21 mouse cellular contexts compared by ENCODE assay signal in genomic region chr8:91539586-91539985, GRCm38 (mm10).
DNase-seq lines count a peak whose midpoint lies in the region; ATAC-seq and TF ChIP-seq lines count a peak whose summit lies in the region.
"Had no signal": no experiment of that assay in that cellular context is flagged by ENCODE, and none has a peak within 500 bp of the region (broad histone marks: within the 10 kb centered on the region; RNA-seq: fewer than 3 reads in every experiment).

No protein-coding gene starts in this region.

- H3K27me3 ChIP-seq in embryonic facial prominence, embryonic 12.5 days, result no peaks in the 10 kb centered on the region
- peaks cover 22% of the 10 kb centered on the region for H3K27me3 ChIP-seq in embryonic facial prominence, embryonic 10.5 days (replicated peaks; ENCODE audit: low read depth, poor library complexity, severe bottlenecking)
- no peaks in the 10 kb centered on the region for H3K27me3 ChIP-seq in lung, embryonic 15.5 days
- 0 out of 2 replicates have a peak, but pooled peaks cover 3% of the 10 kb centered on the region for H3K27me3 ChIP-seq in limb, embryonic 15.5 days
- no peaks in the 10 kb centered on the region for H3K27me3 ChIP-seq in thymus, adult 2 months (ENCODE audit: control insufficient read depth, insufficient read depth, low read length)
- H3K27me3 ChIP-seq: hindbrain, embryonic 12.5 days had no signal

- no peak overlapping the region for H3K9ac ChIP-seq in embryonic facial prominence, embryonic 12.5 days
- H3K9ac ChIP-seq in lung, embryonic 15.5 days, result no peak overlapping the region
- H3K9ac ChIP-seq in limb, embryonic 15.5 days, result no peak overlapping the region
- H3K9ac ChIP-seq: hindbrain, embryonic 12.5 days had no signal

- H3K36me3 ChIP-seq in embryonic facial prominence, embryonic 12.5 days, result 0 out of 2 replicates have a peak, but pooled peaks cover 3% of the 10 kb centered on the region
- H3K36me3 ChIP-seq in embryonic facial prominence, embryonic 10.5 days (replicated peaks), result 0 out of 2 replicates have a peak, but pooled peaks cover 6% of the 10 kb centered on the region
- no peaks in the 10 kb centered on the region for H3K36me3 ChIP-seq in lung, embryonic 15.5 days
- H3K36me3 ChIP-seq in limb, embryonic 15.5 days, result no peaks in the 10 kb centered on the region
- no peaks in the 10 kb centered on the region for H3K36me3 ChIP-seq in thymus, adult 2 months (ENCODE audit: control insufficient read depth, insufficient read depth, low read length)
- H3K36me3 ChIP-seq: forebrain, embryonic 10.5 days; hindbrain, embryonic 12.5 days had no signal

- H3K4me1 ChIP-seq in embryonic facial prominence, embryonic 12.5 days, result peaks cover 31% of the 10 kb centered on the region
- H3K4me1 ChIP-seq in embryonic facial prominence, embryonic 10.5 days, result peaks cover 34% of the 10 kb centered on the region
- peaks cover 22% of the 10 kb centered on the region for H3K4me1 ChIP-seq in lung, embryonic 15.5 days
- H3K4me1 ChIP-seq in lung, adult 2 months (ENCODE audit: control insufficient read depth, insufficient read depth, low read length), result no peaks in the 10 kb centered on the region
- H3K4me1 ChIP-seq in limb, embryonic 15.5 days, result peaks cover 19% of the 10 kb centered on the region
- H3K4me1 ChIP-seq in thymus, adult 2 months (replicated peaks; ENCODE audit: control insufficient read depth, insufficient read depth, low read length), result no peaks in the 10 kb centered on the region

- ATAC-seq in embryonic facial prominence, embryonic 12.5 days (ENCODE audit: insufficient number of reproducible peaks, insufficient read depth, low FRiP score, low TSS enrichment), result no peak
- no peak for ATAC-seq in lung, embryonic 15.5 days (ENCODE audit: borderline replicate concordance, extremely low read depth, low FRiP score, low TSS enrichment)
- no peak for ATAC-seq in limb, embryonic 15.5 days (ENCODE audit: insufficient number of reproducible peaks, low FRiP score, low TSS enrichment, low read depth)
- ATAC-seq: forebrain, embryonic 14.5 days; hindbrain, embryonic 16.5 days had no signal

- no peak for TF ChIP-seq POLR2A in lung, adult 2 months (IDR thresholded peaks at IDR 0.05; ENCODE audit: borderline replicate concordance, extremely low read depth, low read depth, low read length)
- no peak for TF ChIP-seq POLR2A in thymus, adult 2 months (IDR thresholded peaks at IDR 0.05; ENCODE audit: control insufficient read depth, extremely low read depth, insufficient read depth, low read length, poor library complexity)

- H3K4me3 ChIP-seq in embryonic facial prominence, embryonic 12.5 days, result no peak overlapping the region
- no peak overlapping the region for H3K4me3 ChIP-seq in embryonic facial prominence, embryonic 10.5 days
- H3K4me3 ChIP-seq in lung, embryonic 15.5 days, result no peak overlapping the region
- H3K4me3 ChIP-seq in lung, adult 2 months (replicated peaks; ENCODE audit: extremely low read depth, low read depth, low read length), result no peak overlapping the region
- H3K4me3 ChIP-seq in limb, embryonic 15.5 days, result no peak overlapping the region
- no peak overlapping the region for H3K4me3 ChIP-seq in thymus, adult 2 months (ENCODE audit: control insufficient read depth, insufficient read depth, low read length)
- H3K4me3 ChIP-seq: erythroblast, embryonic 14.5 days; forebrain, embryonic 10.5 days; heart, embryonic 10.5 days; hindbrain, embryonic 12.5 days had no signal

- H3K27ac ChIP-seq in embryonic facial prominence, embryonic 12.5 days, result peak overlapping the region; percentile 60; the same call in 1 of the 2 replicates
- H3K27ac ChIP-seq in embryonic facial prominence, embryonic 10.5 days (replicated peaks), result no peak overlapping the region
- peak overlapping the region; percentile 18; the same call in 1 of the 2 replicates for H3K27ac ChIP-seq in lung, embryonic 15.5 days
- H3K27ac ChIP-seq in limb, embryonic 15.5 days, result peak overlapping the region; percentile 40; the same call in 1 of the 2 replicates
- H3K27ac ChIP-seq in thymus, adult 2 months (ENCODE audit: control insufficient read depth, insufficient read depth, low read length), result no peak overlapping the region
- H3K27ac ChIP-seq: forebrain, embryonic 10.5 days; heart, embryonic 10.5 days; hindbrain, embryonic 12.5 days had no signal

- H3K9me3 ChIP-seq in embryonic facial prominence, embryonic 12.5 days, result no peaks in the 10 kb centered on the region
- H3K9me3 ChIP-seq in embryonic facial prominence, embryonic 10.5 days, result no peaks in the 10 kb centered on the region
- H3K9me3 ChIP-seq in lung, embryonic 15.5 days, result no peaks in the 10 kb centered on the region
- no peaks in the 10 kb centered on the region for H3K9me3 ChIP-seq in limb, embryonic 15.5 days
- H3K9me3 ChIP-seq: forebrain, embryonic 10.5 days; heart, embryonic 10.5 days; hindbrain, embryonic 12.5 days had no signal

- no peak for DNase-seq in embryonic facial prominence, embryonic 10.5 days (ENCODE audit: low spot score)
- DNase-seq in kidney, adult 9 months, result peak; percentile 81
- no peak for DNase-seq in kidney, adult 18-20 months
- no peak for DNase-seq in lung, adult 2 months
- no peak for DNase-seq in thymus, adult 2 months
- DNase-seq: adrenal gland, postnatal 25 days; cerebellum, adult 2 months; cerebellum, postnatal 10 days; gastrocnemius, postnatal 10 days; heart, adult 18-20 months; heart, postnatal 10 days; heart, postnatal 4 days had no signal

- H3K4me2 ChIP-seq in embryonic facial prominence, embryonic 12.5 days (replicated peaks), result no peak overlapping the region
- no peak overlapping the region for H3K4me2 ChIP-seq in lung, embryonic 15.5 days
- H3K4me2 ChIP-seq in limb, embryonic 15.5 days, result no peak overlapping the region
- H3K4me2 ChIP-seq: hindbrain, embryonic 12.5 days had no signal

- no peak for TF ChIP-seq CTCF in lung, adult 2 months (IDR thresholded peaks at IDR 0.05; ENCODE audit: insufficient read depth, low read length)
- TF ChIP-seq CTCF in thymus, adult 2 months (IDR thresholded peaks at IDR 0.05; ENCODE audit: borderline replicate concordance, control insufficient read depth, extremely low read depth, insufficient read depth, low read length, poor library complexity), result no peak

- 79% methylated on average over 8 of the region's 8 CpGs for WGBS in embryonic facial prominence, embryonic 12.5 days
- 89% methylated on average over 8 of the region's 8 CpGs for WGBS in embryonic facial prominence, embryonic 10.5 days
- WGBS in lung, embryonic 15.5 days, result 80% methylated on average over 8 of the region's 8 CpGs
- 74% methylated on average over 8 of the region's 8 CpGs for WGBS in lung, adult 2 months
- 47% methylated on average over 8 of the region's 8 CpGs for WGBS in limb, embryonic 15.5 days
- 75% methylated on average over 8 of the region's 8 CpGs for WGBS in thymus, adult 2 months

Comparison
In these comparisons a context has a peak if more than half of its experiments do, and no peak if none do; other contexts are left out.
1. H3K27ac ChIP-seq: peak in embryonic facial prominence, embryonic 12.5 days (single experiment), lung, embryonic 15.5 days (single experiment) and limb, embryonic 15.5 days (single experiment); none in embryonic facial prominence, embryonic 10.5 days (single experiment) and thymus, adult 2 months (single experiment).